Mouse (Mus musculus) heart, embryonic 14.5 days (tissue): ENCODE data around the gene Slc18a3. TPM values are rescaled to one million over a fixed set of nuclear protein-coding genes. Genes with fewer than 3 reads are reported as not detected.

Experiments used
- ATAC-seq: fragments of 200-750 bp; cut with Nextera tagmentation; 2 replicates; pipeline ENCODE4 v1.8.0; 2017; ENCODE audit warnings: low read depth, moderate TSS enrichment; ENCODE audit not compliant: insufficient number of reproducible peaks, insufficient read depth, low FRiP score
- H3K27ac ChIP-seq, 2 experiments: fragments of 200-500 bp in 1 of 2; fragments of 300-500 bp in 1 of 2; sonication (generic) in 1 of 2; replicated peaks in 1 of 2; 2 replicates each; pipeline ENCODE4 v1.5.1; 2012 to 2014; ENCODE audit warnings: low read depth in 2 of 2, low read length in 2 of 2, control low read depth in 1 of 2, mild to moderate bottlenecking in 1 of 2, mixed read lengths in 1 of 2; ENCODE audit not compliant: control insufficient read depth in 1 of 2, insufficient read depth in 1 of 2
- H3K27me3 ChIP-seq: fragments of 300-500 bp; sonication (generic); 2 replicates; pipeline ENCODE4 v1.6.1; 2014; ENCODE audit warnings: mild to moderate bottlenecking, low read length, control low read depth; ENCODE audit not compliant: control insufficient read depth, insufficient read depth
- H3K36me3 ChIP-seq: fragments of 300-500 bp; sonication (generic); 2 replicates; pipeline ENCODE4 v1.6.1; 2014; ENCODE audit warnings: mild to moderate bottlenecking, control low read depth, low read length, mixed read lengths; ENCODE audit not compliant: control insufficient read depth, insufficient read depth
- H3K4me1 ChIP-seq, 2 experiments: fragments of 200-500 bp in 1 of 2; fragments of 300-500 bp in 1 of 2; sonication (generic) in 1 of 2; 2 replicates each; pipeline ENCODE4 v1.6.1; 2012 to 2014; ENCODE audit warnings: low read length in 2 of 2, control low read depth in 1 of 2, mixed read lengths in 1 of 2; ENCODE audit not compliant: control insufficient read depth in 2 of 2, insufficient read depth in 2 of 2
- H3K4me2 ChIP-seq: fragments of 300-500 bp; sonication (generic); 2 replicates; pipeline ENCODE4 v1.6.1; 2014; ENCODE audit warnings: mild to moderate bottlenecking, low read length
- H3K4me3 ChIP-seq, 2 experiments: fragments of 200-500 bp in 1 of 2; fragments of 300-500 bp in 1 of 2; sonication (generic) in 1 of 2; 2 replicates each; pipeline ENCODE4 v1.5.1; 2012 to 2014; ENCODE audit warnings: low read length in 2 of 2, mild to moderate bottlenecking in 2 of 2, control low read depth in 1 of 2, low read depth in 1 of 2, moderate library complexity in 1 of 2; ENCODE audit not compliant: control insufficient read depth in 1 of 2, insufficient read depth in 1 of 2
- H3K9ac ChIP-seq: fragments of 300-500 bp; sonication (generic); 2 replicates; pipeline ENCODE4 v1.6.1; 2014; ENCODE audit warnings: mild to moderate bottlenecking, low read length
- H3K9me3 ChIP-seq: fragments of 300-500 bp; sonication (generic); 2 replicates; pipeline ENCODE4 v1.6.1; 2016; ENCODE audit warnings: low read length, control low read depth; ENCODE audit not compliant: control insufficient read depth
- WGBS: fragments of 180-500 bp; shearing (Covaris S2); extraction: QIAGEN DNeasy Blood & Tissue Kit; methylation state at CpG from one replicate; pipeline ENCODE4 v1.1.7; 2014; 5-methylcytosine and 5-hydroxymethylcytosine counted together
- polyA plus RNA-seq: library from polyadenylated mRNA; unstranded; fragments of >200 nt; fragmentation: Nextera tagmentation; extraction: Ambion mirVana; gene quantifications from 2 replicates; pipeline ENCODE4 v1.2.1, GENCODE M21; 2014

Slc18a3 gene
- polyA plus RNA-seq, 1 experiment from 2014 or later = 0.82 TPM

- Histone ChIP-seq H3K27me3 (peaks cover 10% of the 10 kb centered on the region), H3K9me3 (no peaks in the 10 kb centered on the region), H3K9ac (no peak overlapping the region), H3K4me1 (no peaks in the 10 kb centered on the region), H3K27ac (no peak overlapping the region), H3K4me3 (no peak overlapping the region), H3K36me3 (no peaks in the 10 kb centered on the region), H3K4me2 (no peak overlapping the region)
- ATAC-seq = no peak
- WGBS = 66% methylated on average over 6 of the region's 6 CpGs
These were observed 11.9 kb upstream of the Slc18a3 start for GRCm38 (mm10) chr14:32476559-32476958.

GRCm38 (mm10) chr14:32472996-32473395, 8.3 kb upstream of the Slc18a3 start:
- no peaks in the 10 kb centered on the region for H3K4me1 ChIP-seq
- no peak overlapping the region for H3K4me3 ChIP-seq
- 8% methylated on average over 4 of the region's 4 CpGs for WGBS
- H3K36me3 ChIP-seq = no peaks in the 10 kb centered on the region
- no peak overlapping the region for H3K9ac ChIP-seq
- no peaks in the 10 kb centered on the region for H3K9me3 ChIP-seq
- H3K27ac ChIP-seq = no peak overlapping the region
- no peak overlapping the region for H3K4me2 ChIP-seq
- no peak for ATAC-seq
- H3K27me3 ChIP-seq = peaks cover 19% of the 10 kb centered on the region

GRCm38 (mm10) chr14:32467606-32468005, 3.0 kb upstream of the Slc18a3 start:
- Histone ChIP-seq H3K4me1 (peaks cover 0 to 15% of the 10 kb centered on the region in 2 experiments; a peak in 3 of 4 replicates), H3K27ac (no peak overlapping the region), H3K9me3 (no peaks in the 10 kb centered on the region), H3K27me3 (peaks cover 67% of the 10 kb centered on the region), H3K9ac (no peak overlapping the region), H3K4me3 (no peak overlapping the region), H3K36me3 (no peaks in the 10 kb centered on the region), H3K4me2 (no peak overlapping the region)
- 4% methylated on average over 5 of the region's 5 CpGs for WGBS
- ATAC-seq = no peak

- H3K4me3 ChIP-seq = peak within 1 kb of the TSS in 1 of 2 experiments; percentile 34; a peak in 2 of 4 replicates
- H3K4me1 ChIP-seq = peaks cover 0 to 15% of the 10 kb centered on the region in 2 experiments; a peak in 3 of 4 replicates
- H3K9ac ChIP-seq = no peak within 1 kb of the TSS
- ATAC-seq = no peak
- H3K27me3 ChIP-seq = peaks cover 79% of the 10 kb centered on the region
- no peaks in the 10 kb centered on the region for H3K36me3 ChIP-seq
- no peak within 1 kb of the TSS for H3K27ac ChIP-seq
- 10% methylated on average over 13 of the region's 13 CpGs for WGBS
- peak within 1 kb of the TSS; percentile 65 for H3K4me2 ChIP-seq
- H3K9me3 ChIP-seq = no peaks in the 10 kb centered on the region
These were observed 1.2 kb upstream of the Slc18a3 start, which contains the start of gene Chat for GRCm38 (mm10) chr14:32465889-32466288. Gene Chat (minus strand): TSS chr14:32465989.

DNA sequence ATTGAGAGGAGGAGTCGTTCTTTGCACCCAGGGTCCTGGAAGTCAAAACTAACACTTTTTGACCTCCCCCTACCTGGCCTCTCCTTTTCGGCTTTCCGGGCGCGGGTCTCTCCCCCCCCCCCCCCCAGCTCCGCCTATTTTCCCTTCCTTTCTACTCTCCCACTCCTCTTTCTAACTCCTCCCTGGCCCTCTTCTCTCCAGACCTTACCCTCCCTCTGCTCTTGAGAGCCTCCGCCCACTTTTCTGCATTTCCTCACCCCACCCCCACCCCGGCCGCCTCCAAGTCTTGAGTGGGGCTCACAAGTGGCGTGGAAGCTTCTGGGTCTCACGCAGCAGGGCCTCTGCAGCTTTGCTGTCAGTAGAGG, 838 bp upstream of the Slc18a3 start:
- Histone ChIP-seq H3K4me1 (peaks cover 0 to 15% of the 10 kb centered on the region in 2 experiments; a peak in 3 of 4 replicates), H3K36me3 (no peaks in the 10 kb centered on the region), H3K9ac (no peak overlapping the region), H3K4me2 (peak overlapping the region; percentile 65; the same call in 1 of the 2 replicates), H3K4me3 (peak overlapping the region in 1 of 2 experiments; percentile 34; a peak in 1 of 4 replicates), H3K27me3 (peaks cover 83% of the 10 kb centered on the region), H3K27ac (no peak overlapping the region), H3K9me3 (no peaks in the 10 kb centered on the region)
- 4% methylated on average over 7 of the region's 11 CpGs for WGBS
- ATAC-seq = no peak

GRCm38 (mm10) chr14:32463211-32464040, 1.2 kb downstream of the Slc18a3 start:
- Histone ChIP-seq H3K4me3 (0 out of 4 replicates have a peak overlapping the region, but pooled peaks of 1 of the 2 experiments have one; percentile 34), H3K27ac (no peak overlapping the region), H3K9me3 (no peaks in the 10 kb centered on the region), H3K36me3 (no peaks in the 10 kb centered on the region), H3K4me1 (peaks cover 0 to 15% of the 10 kb centered on the region in 2 experiments; a peak in 3 of 4 replicates), H3K9ac (no peak overlapping the region), H3K4me2 (no peak overlapping the region; the same call in 1 of the 2 replicates), H3K27me3 (peaks cover 99% of the 10 kb centered on the region)
- WGBS = 3% methylated on average over 74 of the region's 74 CpGs
- no peak for ATAC-seq

- H3K4me2 ChIP-seq = no peak overlapping the region
- WGBS = 17% methylated on average over 4 of the region's 4 CpGs
- ATAC-seq = no peak
These were observed 12.1 kb downstream of the Slc18a3 start for GRCm38 (mm10) chr14:32452552-32452951.

More at GRCm38 (mm10) chr14:32452552-32452951, 12.1 kb downstream of the Slc18a3 start:
- no peak overlapping the region for H3K4me3 ChIP-seq
- no peaks in the 10 kb centered on the region for H3K9me3 ChIP-seq
- no peak overlapping the region for H3K9ac ChIP-seq
- H3K4me1 ChIP-seq = no peaks in the 10 kb centered on the region
- H3K27me3 ChIP-seq = peaks cover 27% of the 10 kb centered on the region
- no peaks in the 10 kb centered on the region for H3K36me3 ChIP-seq
- H3K27ac ChIP-seq = no peak overlapping the region
